Mouse (Mus musculus): Measurements from ENCODE around the gene Pex5. TPM values are rescaled to one million over a fixed set of nuclear protein-coding genes. Genes with fewer than 3 reads are reported as not detected.

Pex5 gene
- polyA plus RNA-seq, 1 experiment from 2014 or later: 22.8 TPM

- Histone ChIP-seq H3K9me3 (ENCODE audit: control insufficient read depth, low read length) (no peaks in the 10 kb centered on the region), H3K27me3 (ENCODE audit: control insufficient read depth, insufficient read depth, low read length) (no peaks in the 10 kb centered on the region), H3K4me2 (ENCODE audit: low read length) (no peak overlapping the region), H3K9ac (ENCODE audit: low read length) (no peak overlapping the region), H3K27ac (replicated peaks in 1 of 2; ENCODE audit: control insufficient read depth in 1 of 2, insufficient read depth in 1 of 2, low read depth in 2 of 2, low read length in 2 of 2) (no peak overlapping the region), H3K36me3 (ENCODE audit: control insufficient read depth, insufficient read depth, low read length) (no peaks in the 10 kb centered on the region), H3K4me1 (ENCODE audit: control insufficient read depth in 2 of 2, insufficient read depth in 2 of 2, low read length in 2 of 2) (no peaks in the 10 kb centered on the region), H3K4me3 (ENCODE audit: control insufficient read depth in 1 of 2, insufficient read depth in 1 of 2, low read depth in 1 of 2, low read length in 2 of 2) (no peak overlapping the region)
- ATAC-seq (ENCODE audit: insufficient number of reproducible peaks, insufficient read depth, low FRiP score, low read depth): no peak
- WGBS: 77% methylated on average over 6 of the region's 6 CpGs
Measured at GRCm38 (mm10) chr6:124358953-124359352, 55.9 kb downstream of the Pex5 start.

- ATAC-seq (ENCODE audit: insufficient number of reproducible peaks, insufficient read depth, low FRiP score, low read depth): no peak
- 74% methylated on average over 2 of the region's 2 CpGs for WGBS
Measured at GRCm38 (mm10) chr6:124353246-124353645, 61.6 kb downstream of the Pex5 start.

More at GRCm38 (mm10) chr6:124353246-124353645, 61.6 kb downstream of the Pex5 start:
- H3K9me3 ChIP-seq (ENCODE audit: control insufficient read depth, low read length): peaks cover 4% of the 10 kb centered on the region; the same call in 1 of the 2 replicates
- no peak overlapping the region for H3K9ac ChIP-seq (ENCODE audit: low read length)
- H3K4me2 ChIP-seq (ENCODE audit: low read length): no peak overlapping the region
- H3K4me3 ChIP-seq (ENCODE audit: control insufficient read depth in 1 of 2, insufficient read depth in 1 of 2, low read depth in 1 of 2, low read length in 2 of 2): no peak overlapping the region
- H3K27ac ChIP-seq (replicated peaks in 1 of 2; ENCODE audit: control insufficient read depth in 1 of 2, insufficient read depth in 1 of 2, low read depth in 2 of 2, low read length in 2 of 2): no peak overlapping the region
- H3K4me1 ChIP-seq (ENCODE audit: control insufficient read depth in 2 of 2, insufficient read depth in 2 of 2, low read length in 2 of 2): no peaks in the 10 kb centered on the region
- H3K27me3 ChIP-seq (ENCODE audit: control insufficient read depth, insufficient read depth, low read length): no peaks in the 10 kb centered on the region
- H3K36me3 ChIP-seq (ENCODE audit: control insufficient read depth, insufficient read depth, low read length): no peaks in the 10 kb centered on the region

Other genes starting within 250 kb of the Pex5 start
- gene Vmn2r27, start 183.2 kb downstream of the Pex5 start, polyA plus RNA-seq (2014; fragmentation: Nextera tagmentation; extraction: Ambion mirVana): not detected in 2 replicates
- gene Cd163, start 110.4 kb downstream of the Pex5 start, polyA plus RNA-seq (2014; fragmentation: Nextera tagmentation; extraction: Ambion mirVana): 0.12 and 0.13 TPM in 2 replicates
- 0.49 and 1.5 TPM in 2 replicates for gene Clstn3, start 49.7 kb upstream of the Pex5 start, polyA plus RNA-seq (2014; fragmentation: Nextera tagmentation; extraction: Ambion mirVana)
- 0.36 and 0.58 TPM in 2 replicates for gene C1rl, start 78.0 kb upstream of the Pex5 start, polyA plus RNA-seq (2014; fragmentation: Nextera tagmentation; extraction: Ambion mirVana)
- gene C1ra, start 97.3 kb upstream of the Pex5 start, polyA plus RNA-seq (2014; fragmentation: Nextera tagmentation; extraction: Ambion mirVana): 0.55 and 0.59 TPM in 2 replicates
- gene C1s1, start 127.3 kb upstream of the Pex5 start, polyA plus RNA-seq (2014; fragmentation: Nextera tagmentation; extraction: Ambion mirVana): 0.07 and 0.26 TPM in 2 replicates
- not detected in 2 replicates for gene C1rb, start 155.2 kb upstream of the Pex5 start, polyA plus RNA-seq (2014; fragmentation: Nextera tagmentation; extraction: Ambion mirVana)
- not detected in 2 replicates for gene C1s2, start 221.0 kb upstream of the Pex5 start, polyA plus RNA-seq (2014; fragmentation: Nextera tagmentation; extraction: Ambion mirVana)
- gene Lpcat3, start 248.0 kb upstream of the Pex5 start, polyA plus RNA-seq (2014; fragmentation: Nextera tagmentation; extraction: Ambion mirVana): 45.0 and 47.7 TPM in 2 replicates